Mouse (Mus musculus) megakaryocyte, embryonic 14.5 days (primary cell): ENCODE measurements around the gene Dlx3. TPM values are rescaled to one million over a fixed set of nuclear protein-coding genes. Genes with fewer than 3 reads are reported as not detected.

Source experiments
- H3K27me3 ChIP-seq: replicated peaks from 2 replicates; pipeline ENCODE3; 2012; ENCODE audit warnings: inconsistent platforms
- H3K36me3 ChIP-seq: replicated peaks from 2 replicates; pipeline ENCODE3; 2012; ENCODE audit warnings: low read length, inconsistent platforms, mixed read lengths
- H3K4me1 ChIP-seq: 2 replicates; pipeline ENCODE4 v1.6.1; 2012; ENCODE audit warnings: inconsistent platforms
- H3K4me3 ChIP-seq: replicated peaks from 2 replicates; pipeline ENCODE3; 2012; ENCODE audit warnings: moderate library complexity, mild to moderate bottlenecking, inconsistent platforms
- H3K9me3 ChIP-seq: 2 replicates; pipeline ENCODE4 v1.6.1; 2012; ENCODE audit warnings: inconsistent platforms
- FLI1 ChIP-seq: IDR thresholded peaks from 2 replicates; pipeline ENCODE4 v1.6.1; 2012; ENCODE audit warnings: low read length, inconsistent platforms, mixed read lengths
- GATA1 ChIP-seq: IDR thresholded peaks from 3 replicates; pipeline ENCODE4 v1.6.1; 2012; ENCODE audit warnings: mixed read lengths, low read length, inconsistent platforms, borderline replicate concordance
- polyA plus RNA-seq: library from polyadenylated mRNA; stranded (reverse); fragments of >175 nt; gene quantifications from 2 replicates; pipeline ENCODE4 v1.2.3, GENCODE M21; 2012; ENCODE audit warnings: low replicate concordance; ENCODE audit not compliant: insufficient read depth

Dlx3 gene
- polyA plus RNA-seq, 1 experiment, result not detected

DNA sequence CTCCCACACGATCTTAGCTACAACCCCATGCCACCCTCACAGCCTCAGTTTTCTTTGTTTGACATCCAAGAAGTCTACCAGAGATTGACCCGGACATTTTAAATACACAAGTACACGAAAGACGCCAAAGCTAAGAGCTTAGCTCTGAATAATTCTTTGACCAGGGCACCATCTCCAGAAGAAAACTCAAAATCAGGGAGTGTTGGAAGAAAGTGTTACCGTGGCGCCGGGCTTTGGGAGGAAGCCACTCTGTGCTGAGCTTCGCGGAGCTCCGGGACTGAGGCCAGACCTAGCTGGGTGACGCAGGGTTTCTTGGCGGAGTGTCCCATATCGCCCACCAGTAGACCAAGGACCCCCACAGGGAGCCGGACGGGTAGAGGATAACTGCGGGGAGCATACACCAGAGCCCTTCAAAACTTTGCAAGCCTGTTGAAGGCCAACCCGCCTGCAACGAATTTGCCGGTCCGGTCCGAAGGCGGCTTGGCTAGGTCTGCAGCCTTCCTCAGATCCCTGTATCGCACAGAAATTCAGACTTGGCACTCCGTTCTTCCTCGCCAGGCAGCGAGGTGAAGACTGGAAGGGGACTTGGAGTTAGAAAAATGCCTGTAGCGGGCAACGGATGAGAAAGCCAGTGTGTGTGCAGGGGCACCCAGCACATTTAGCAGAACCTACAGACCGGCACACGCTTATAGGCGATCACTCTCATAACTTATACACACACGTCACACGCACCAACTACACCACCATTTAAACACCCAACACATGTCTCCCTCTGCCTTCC lies 30.5 kb downstream of the Dlx3 start:
- H3K4me1 ChIP-seq, result peaks cover 17% of the 10 kb centered on the region
- H3K36me3 ChIP-seq, result no peaks in the 10 kb centered on the region
- H3K4me3 ChIP-seq, result no peak overlapping the region
- TF ChIP-seq FLI1 (no peak), GATA1 (no peak)
- H3K9me3 ChIP-seq, result peaks cover 7% of the 10 kb centered on the region
- H3K27me3 ChIP-seq, result peaks cover 97% of the 10 kb centered on the region

DNA sequence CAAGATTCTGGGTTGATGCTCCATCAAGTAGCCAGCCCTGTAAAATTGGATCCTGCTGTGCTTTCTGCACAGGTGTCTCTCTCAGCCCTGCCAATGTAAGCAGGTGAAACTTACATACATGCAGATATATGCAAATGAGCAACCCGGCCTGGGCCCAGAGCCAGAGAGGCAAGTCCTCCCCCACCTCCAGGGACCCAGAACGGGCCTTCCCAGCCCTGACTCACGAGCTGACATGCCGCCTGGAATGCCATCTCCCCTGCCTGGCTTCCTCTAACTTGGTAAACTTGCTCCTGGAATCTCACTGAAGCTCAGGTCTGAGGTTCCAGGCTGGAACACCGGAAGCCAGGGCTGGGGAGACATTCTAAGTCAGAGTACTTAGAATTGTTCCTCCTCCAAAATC lies 33.2 kb downstream of the Dlx3 start:
- no peak for TF ChIP-seq FLI1
- no peak for TF ChIP-seq GATA1
- H3K4me1 ChIP-seq, result peaks cover 11% of the 10 kb centered on the region; the same call in 1 of the 2 replicates
- H3K9me3 ChIP-seq, result peaks cover 7% of the 10 kb centered on the region
- H3K4me3 ChIP-seq, result no peak overlapping the region
- no peaks in the 10 kb centered on the region for H3K36me3 ChIP-seq
- peaks cover 96% of the 10 kb centered on the region for H3K27me3 ChIP-seq

- H3K27me3 ChIP-seq, result peaks cover 95% of the 10 kb centered on the region
- peaks cover 10% of the 10 kb centered on the region; the same call in 1 of the 2 replicates for H3K4me1 ChIP-seq
- no peak overlapping the region for H3K4me3 ChIP-seq
- peaks cover 7% of the 10 kb centered on the region for H3K9me3 ChIP-seq
- H3K36me3 ChIP-seq, result no peaks in the 10 kb centered on the region
- TF ChIP-seq GATA1, result no peak
- no peak for TF ChIP-seq FLI1
These were observed 33.8 kb downstream of the Dlx3 start for GRCm38 (mm10) chr11:95153681-95154080.

DNA sequence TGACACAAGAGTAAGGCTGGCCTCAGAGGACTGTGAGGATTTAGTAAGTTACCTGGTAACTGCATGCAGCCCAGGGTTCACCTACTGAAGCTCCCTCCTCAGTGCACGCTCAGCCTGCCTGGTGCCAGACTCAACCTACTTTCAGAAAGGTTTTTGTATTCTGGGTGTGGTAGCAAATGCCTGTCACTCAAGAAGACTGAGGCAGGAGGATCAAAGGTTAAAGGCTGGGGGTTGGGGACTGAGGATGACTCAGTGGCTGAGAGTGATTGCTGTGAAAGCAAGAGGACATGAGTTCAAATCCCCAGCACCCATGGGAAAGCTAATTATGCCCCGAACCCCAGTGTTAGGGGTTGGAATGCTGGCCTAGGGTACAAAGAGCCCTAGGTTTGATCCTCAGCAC lies 35.6 kb downstream of the Dlx3 start:
- Histone ChIP-seq H3K4me3 (no peak overlapping the region), H3K4me1 (peaks cover 8% of the 10 kb centered on the region; the same call in 1 of the 2 replicates), H3K36me3 (no peaks in the 10 kb centered on the region), H3K27me3 (peaks cover 94% of the 10 kb centered on the region), H3K9me3 (peaks cover 5% of the 10 kb centered on the region)
- TF ChIP-seq FLI1 (no peak), GATA1 (no peak)

GRCm38 (mm10) chr11:95157356-95157755 lies 37.4 kb downstream of the Dlx3 start:
- peaks cover 5% of the 10 kb centered on the region for H3K9me3 ChIP-seq
- TF ChIP-seq GATA1 (no peak), FLI1 (no peak)
- H3K4me1 ChIP-seq, result peaks cover 5% of the 10 kb centered on the region; the same call in 1 of the 2 replicates
- no peaks in the 10 kb centered on the region for H3K36me3 ChIP-seq
- no peak overlapping the region for H3K4me3 ChIP-seq
- peaks cover 89% of the 10 kb centered on the region for H3K27me3 ChIP-seq

DNA sequence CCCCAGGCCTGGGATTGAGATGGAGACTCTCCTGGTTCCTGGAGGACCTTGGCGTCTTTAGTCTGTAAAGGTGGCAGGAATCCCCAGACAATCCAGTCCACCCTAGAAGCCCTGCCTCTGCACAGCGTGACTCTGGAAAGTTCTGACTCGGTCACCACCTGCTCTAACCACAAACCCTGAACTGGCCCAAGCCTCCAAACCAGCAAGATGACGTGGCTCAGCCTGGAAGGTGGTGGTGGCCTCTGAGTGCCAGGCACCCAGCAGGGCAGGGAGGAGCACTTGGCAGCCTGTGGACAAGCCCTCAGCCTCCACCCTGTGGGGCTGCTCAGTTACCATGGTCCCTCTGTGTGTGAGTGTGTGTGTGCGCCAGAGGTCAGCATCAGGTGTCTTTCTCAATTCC lies 38.0 kb downstream of the Dlx3 start:
- H3K27me3 ChIP-seq, result peaks cover 89% of the 10 kb centered on the region

GRCm38 (mm10) chr11:95159763-95160371 lies 39.9 kb downstream of the Dlx3 start:
- no peaks in the 10 kb centered on the region for H3K36me3 ChIP-seq
- H3K4me3 ChIP-seq, result no peak overlapping the region
- H3K27me3 ChIP-seq, result peaks cover 88% of the 10 kb centered on the region
- no peak for TF ChIP-seq FLI1
- no peak for TF ChIP-seq GATA1
- H3K9me3 ChIP-seq, result no peaks in the 10 kb centered on the region
- peaks cover 5% of the 10 kb centered on the region; the same call in 1 of the 2 replicates for H3K4me1 ChIP-seq

More for the DNA sequence above, 38.0 kb downstream of the Dlx3 start:
- no peak overlapping the region for H3K4me3 ChIP-seq
- no peaks in the 10 kb centered on the region for H3K36me3 ChIP-seq
- TF ChIP-seq GATA1 (no peak), FLI1 (no peak)
- peaks cover 5% of the 10 kb centered on the region; the same call in 1 of the 2 replicates for H3K4me1 ChIP-seq
- peaks cover 5% of the 10 kb centered on the region for H3K9me3 ChIP-seq

DNA sequence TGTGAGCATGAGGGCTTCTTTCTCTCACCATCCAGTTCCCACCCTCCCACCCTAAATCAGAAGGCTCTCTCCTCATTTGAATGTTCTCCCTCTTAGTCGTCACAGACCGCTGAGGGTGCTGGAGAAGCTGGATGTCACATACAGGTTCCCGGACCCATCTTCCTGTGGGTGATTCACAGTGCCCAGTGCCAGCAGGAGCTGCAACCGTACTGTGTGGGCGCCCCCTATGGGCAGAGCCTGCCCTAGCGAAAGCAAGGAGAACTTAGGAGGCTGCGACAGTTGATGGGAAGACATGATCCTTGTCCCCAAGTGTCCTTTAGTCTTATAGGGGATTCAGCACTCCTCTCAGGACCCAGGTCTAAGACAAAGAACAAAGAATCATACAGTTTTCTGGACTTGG lies 40.8 kb downstream of the Dlx3 start:
- Histone ChIP-seq H3K36me3 (no peaks in the 10 kb centered on the region), H3K27me3 (peaks cover 87% of the 10 kb centered on the region), H3K4me3 (no peak overlapping the region), H3K4me1 (peaks cover 6% of the 10 kb centered on the region; the same call in 1 of the 2 replicates), H3K9me3 (no peaks in the 10 kb centered on the region)
- TF ChIP-seq GATA1, result no peak
- no peak for TF ChIP-seq FLI1

DNA sequence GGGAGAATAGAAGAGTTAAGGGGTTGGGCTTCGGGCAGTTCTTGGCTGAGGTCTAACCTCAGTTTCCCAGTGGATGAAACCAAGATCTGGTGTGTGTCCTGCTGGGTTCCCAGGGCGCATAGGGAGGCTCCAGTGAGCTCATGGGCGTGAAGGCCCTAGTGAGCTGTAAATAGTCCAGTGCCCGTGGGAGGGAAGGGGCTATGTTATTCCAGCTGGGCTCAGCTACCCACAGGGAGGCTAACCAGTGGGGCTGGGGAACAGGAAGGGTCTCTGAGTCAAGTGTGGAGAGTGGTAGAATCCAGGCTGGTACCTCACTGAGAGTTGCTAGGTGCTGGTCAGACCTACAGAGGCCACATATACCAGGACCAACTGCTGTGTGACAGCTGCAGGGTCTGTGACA lies 41.8 kb downstream of the Dlx3 start:
- peaks cover 11% of the 10 kb centered on the region; the same call in 1 of the 2 replicates for H3K4me1 ChIP-seq
- H3K36me3 ChIP-seq, result no peaks in the 10 kb centered on the region
- TF ChIP-seq GATA1, result no peak
- TF ChIP-seq FLI1, result no peak
- H3K27me3 ChIP-seq, result peaks cover 87% of the 10 kb centered on the region
- H3K9me3 ChIP-seq, result no peaks in the 10 kb centered on the region
- H3K4me3 ChIP-seq, result no peak overlapping the region

- H3K27me3 ChIP-seq, result peaks cover 80% of the 10 kb centered on the region
- peaks cover 6% of the 10 kb centered on the region; the same call in 1 of the 2 replicates for H3K4me1 ChIP-seq
- no peaks in the 10 kb centered on the region for H3K36me3 ChIP-seq
- no peaks in the 10 kb centered on the region for H3K9me3 ChIP-seq
- no peak overlapping the region for H3K4me3 ChIP-seq
- no peak for TF ChIP-seq GATA1
- TF ChIP-seq FLI1, result no peak
These were observed 45.9 kb downstream of the Dlx3 start for GRCm38 (mm10) chr11:95165857-95166256.

Other genes with a start within 250 kb of the Dlx3 start
- not detected in 2 replicates for gene Col1a1, start 183.9 kb upstream of the Dlx3 start, polyA plus RNA-seq
- not detected in 2 replicates for gene Hils1, start 152.5 kb upstream of the Dlx3 start, polyA plus RNA-seq
- gene Sgca, start 143.8 kb upstream of the Dlx3 start, polyA plus RNA-seq, result 0.51 TPM in 1 of 2 replicates, not detected in the other
- gene Ppp1r9b, start 129.1 kb upstream of the Dlx3 start, polyA plus RNA-seq, result 211 and 280 TPM in 2 replicates
- 775 and 2,394 TPM in 2 replicates for gene Samd14, start 110.2 kb upstream of the Dlx3 start, polyA plus RNA-seq
- 35.1 and 38.6 TPM in 2 replicates for gene Pdk2, start 78.8 kb upstream of the Dlx3 start, polyA plus RNA-seq
- 0.08 TPM in 1 of 2 replicates, not detected in the other for gene Itga3, start 43.3 kb upstream of the Dlx3 start, polyA plus RNA-seq
- gene Dlx4, start 26.1 kb downstream of the Dlx3 start, polyA plus RNA-seq, result not detected in 2 replicates
- 1.3 and 1.9 TPM in 2 replicates for gene Tac4, start 141.4 kb downstream of the Dlx3 start, polyA plus RNA-seq
- gene Kat7, start 190.1 kb downstream of the Dlx3 start, polyA plus RNA-seq, result 0.48 and 11.7 TPM in 2 replicates
- 42.4 and 44.8 TPM in 2 replicates for gene Fam117a, start 216.9 kb downstream of the Dlx3 start, polyA plus RNA-seq